Mouse (Mus musculus): Measurements from ENCODE around the gene Nmur1. TPM values are rescaled to one million over a fixed set of nuclear protein-coding genes. Genes with fewer than 3 reads are reported as not detected.
A peak's percentile ranks its signal among the peaks of the same experiment; 100 is the strongest.

The Nmur1 gene
- polyA plus RNA-seq, 1 experiment from 2014 or later = 0.61 TPM

GRCm38 (mm10) chr1:86361852-86362615 lies 64.0 kb downstream of the Nmur1 start:
- H3K9ac ChIP-seq = no peak overlapping the region
- peaks cover 25% of the 10 kb centered on the region for H3K4me1 ChIP-seq
- no peak for ATAC-seq (replicated peaks)
- H3K4me2 ChIP-seq = no peak overlapping the region
- 86% methylated on average over 4 of the region's 4 CpGs for WGBS
- H3K27ac ChIP-seq = no peak overlapping the region
- no peaks in the 10 kb centered on the region; the same call in 1 of the 2 replicates for H3K36me3 ChIP-seq (replicated peaks)
- no peak overlapping the region for H3K4me3 ChIP-seq
- H3K9me3 ChIP-seq = no peaks in the 10 kb centered on the region
- no peaks in the 10 kb centered on the region for H3K27me3 ChIP-seq (replicated peaks)

DNA sequence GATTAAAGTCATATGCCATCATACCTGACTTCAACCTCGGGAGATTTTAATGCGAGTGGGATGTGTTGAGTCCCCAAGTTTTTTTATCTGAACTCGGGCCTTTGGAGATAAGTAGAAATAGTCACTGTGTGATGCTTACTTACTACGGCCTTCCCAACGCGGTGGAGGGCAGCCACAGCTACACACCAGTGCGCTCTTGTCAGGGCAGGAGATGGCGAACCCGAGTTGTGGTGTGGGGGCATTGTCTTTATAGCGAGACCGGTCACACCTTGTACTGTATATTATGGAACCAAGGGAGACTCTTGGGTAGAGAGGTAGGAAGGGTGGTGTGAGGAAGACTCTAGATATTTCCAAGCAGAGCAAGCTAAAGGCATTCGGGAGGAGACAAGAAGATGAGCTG lies 65.6 kb downstream of the Nmur1 start:
- peaks cover 14% of the 10 kb centered on the region for H3K36me3 ChIP-seq (replicated peaks)
- H3K4me3 ChIP-seq = peak overlapping the region; percentile 86
- no peak for ATAC-seq (replicated peaks)
- H3K4me2 ChIP-seq = peak overlapping the region; percentile 75
- WGBS = 19% methylated on average over 12 of the region's 12 CpGs
- H3K9ac ChIP-seq = peak overlapping the region; percentile 77
- H3K27ac ChIP-seq = no peak overlapping the region
- H3K4me1 ChIP-seq = peaks cover 28% of the 10 kb centered on the region
- H3K9me3 ChIP-seq = no peaks in the 10 kb centered on the region
- H3K27me3 ChIP-seq (replicated peaks) = no peaks in the 10 kb centered on the region

GRCm38 (mm10) chr1:86359798-86360179 lies 66.2 kb downstream of the Nmur1 start:
- Histone ChIP-seq H3K4me3 (peak overlapping the region; percentile 86), H3K36me3 (replicated peaks) (peaks cover 20% of the 10 kb centered on the region), H3K4me2 (peak overlapping the region; percentile 75), H3K4me1 (peaks cover 28% of the 10 kb centered on the region), H3K9ac (peak overlapping the region; percentile 77), H3K27ac (peak overlapping the region; percentile 99), H3K9me3 (no peaks in the 10 kb centered on the region), H3K27me3 (replicated peaks) (no peaks in the 10 kb centered on the region)
- no peak for ATAC-seq (replicated peaks)
- 0% methylated on average over 26 of the region's 26 CpGs for WGBS

- Histone ChIP-seq H3K27me3 (replicated peaks) (no peaks in the 10 kb centered on the region), H3K36me3 (replicated peaks) (peaks cover 27% of the 10 kb centered on the region), H3K4me1 (peaks cover 28% of the 10 kb centered on the region), H3K27ac (peak within 1 kb of the TSS; percentile 99), H3K9ac (peak within 1 kb of the TSS; percentile 84), H3K9me3 (no peaks in the 10 kb centered on the region), H3K4me3 (peak within 1 kb of the TSS; percentile 86), H3K4me2 (peak within 1 kb of the TSS; percentile 75)
- ATAC-seq (replicated peaks) = peak; percentile 98
- under 1% methylated on average over 102 of the region's 102 CpGs for WGBS
These were observed 66.9 kb downstream of the Nmur1 start, which contains the start of gene Ncl for GRCm38 (mm10) chr1:86358906-86359797. TSS of gene Ncl (minus strand) at chr1:86359400.

- Histone ChIP-seq H3K4me1 (peaks cover 28% of the 10 kb centered on the region), H3K27me3 (replicated peaks) (no peaks in the 10 kb centered on the region), H3K4me3 (peak overlapping the region; percentile 86), H3K36me3 (replicated peaks) (peaks cover 35% of the 10 kb centered on the region), H3K4me2 (peak overlapping the region; percentile 75), H3K9ac (peak overlapping the region; percentile 84), H3K27ac (peak overlapping the region; percentile 99), H3K9me3 (no peaks in the 10 kb centered on the region)
- peak; percentile 76 for ATAC-seq (replicated peaks)
- WGBS = under 1% methylated on average over 41 of the region's 41 CpGs
These were observed 67.7 kb downstream of the Nmur1 start for GRCm38 (mm10) chr1:86358229-86358905.

GRCm38 (mm10) chr1:86354186-86354585 lies 71.8 kb downstream of the Nmur1 start:
- 87% methylated on average over 2 of the region's 2 CpGs for WGBS

DNA sequence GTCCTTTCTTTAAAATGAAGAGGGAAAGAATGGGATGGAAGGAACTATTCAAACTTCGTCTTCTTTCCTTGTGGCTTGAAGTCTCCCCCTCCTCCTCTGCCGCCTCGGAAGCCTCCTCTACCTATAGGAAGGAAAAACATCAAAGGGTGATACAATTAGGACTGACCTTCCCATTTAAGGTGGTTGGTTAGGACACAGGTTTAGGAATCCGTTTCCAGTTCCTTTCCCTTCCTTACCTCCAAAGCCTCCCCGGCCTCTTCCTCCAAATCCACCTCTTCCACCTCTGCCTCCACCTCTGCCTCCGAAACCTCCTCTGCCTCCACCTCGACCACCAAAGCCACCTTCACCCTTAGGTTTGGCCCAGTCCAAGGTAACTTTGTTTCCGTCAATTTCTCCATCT lies 75.5 kb downstream of the Nmur1 start:
- Histone ChIP-seq H3K4me3 (no peak overlapping the region), H3K36me3 (replicated peaks) (peaks cover 78% of the 10 kb centered on the region), H3K9ac (no peak overlapping the region), H3K9me3 (no peaks in the 10 kb centered on the region), H3K4me1 (no peaks in the 10 kb centered on the region), H3K4me2 (no peak overlapping the region), H3K27ac (no peak overlapping the region), H3K27me3 (replicated peaks) (no peaks in the 10 kb centered on the region)
- WGBS = 90% methylated on average over 8 of the region's 8 CpGs
- ATAC-seq (replicated peaks) = no peak

More at GRCm38 (mm10) chr1:86354186-86354585, 71.8 kb downstream of the Nmur1 start:
- no peak overlapping the region for H3K4me3 ChIP-seq
- H3K4me1 ChIP-seq = peaks cover 14% of the 10 kb centered on the region
- no peaks in the 10 kb centered on the region for H3K9me3 ChIP-seq
- H3K9ac ChIP-seq = no peak overlapping the region
- H3K27me3 ChIP-seq (replicated peaks) = no peaks in the 10 kb centered on the region
- no peak for ATAC-seq (replicated peaks)
- H3K27ac ChIP-seq = no peak overlapping the region
- peaks cover 73% of the 10 kb centered on the region for H3K36me3 ChIP-seq (replicated peaks)
- no peak overlapping the region for H3K4me2 ChIP-seq

GRCm38 (mm10) chr1:86349696-86350095 lies 76.3 kb downstream of the Nmur1 start:
- Histone ChIP-seq H3K4me2 (no peak overlapping the region), H3K9me3 (no peaks in the 10 kb centered on the region), H3K4me1 (no peaks in the 10 kb centered on the region), H3K36me3 (replicated peaks) (peaks cover 69% of the 10 kb centered on the region), H3K4me3 (no peak overlapping the region), H3K27ac (no peak overlapping the region), H3K9ac (no peak overlapping the region), H3K27me3 (replicated peaks) (no peaks in the 10 kb centered on the region)
- ATAC-seq (replicated peaks) = no peak
- WGBS = 86% methylated on average over 1 of the region's 1 CpGs

DNA sequence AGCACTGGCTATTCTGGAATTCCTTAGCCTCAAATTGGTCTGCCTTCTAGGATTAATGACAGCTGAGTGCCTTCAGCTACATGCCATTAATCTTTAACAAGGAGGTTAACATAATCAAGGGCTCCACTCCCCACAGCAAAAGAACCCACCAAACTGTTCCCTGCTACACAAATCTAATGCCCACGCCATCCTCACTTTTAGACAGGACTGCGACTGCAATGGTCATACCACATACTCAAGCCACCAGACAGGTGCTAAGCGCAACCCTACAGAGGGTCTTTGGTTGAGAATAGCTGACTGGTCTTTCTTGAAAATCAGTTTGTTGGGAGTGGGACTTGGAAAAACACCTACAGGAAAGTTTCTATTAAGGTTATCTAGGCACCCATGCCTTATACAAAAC lies 76.8 kb downstream of the Nmur1 start:
- H3K27ac ChIP-seq = no peak overlapping the region
- H3K4me2 ChIP-seq = no peak overlapping the region
- no peak overlapping the region for H3K9ac ChIP-seq
- no peak for ATAC-seq (replicated peaks)
- H3K36me3 ChIP-seq (replicated peaks) = peaks cover 64% of the 10 kb centered on the region
- no peaks in the 10 kb centered on the region for H3K27me3 ChIP-seq (replicated peaks)
- H3K4me3 ChIP-seq = no peak overlapping the region
- 93% methylated on average over 3 of the region's 3 CpGs for WGBS
- no peaks in the 10 kb centered on the region for H3K9me3 ChIP-seq
- H3K4me1 ChIP-seq = no peaks in the 10 kb centered on the region

GRCm38 (mm10) chr1:86348801-86349200 lies 77.2 kb downstream of the Nmur1 start:
- H3K4me1 ChIP-seq = no peaks in the 10 kb centered on the region
- H3K36me3 ChIP-seq (replicated peaks) = peaks cover 60% of the 10 kb centered on the region
- no peak overlapping the region for H3K4me2 ChIP-seq
- no peak overlapping the region for H3K9ac ChIP-seq
- no peaks in the 10 kb centered on the region for H3K27me3 ChIP-seq (replicated peaks)
- H3K27ac ChIP-seq = no peak overlapping the region
- no peaks in the 10 kb centered on the region for H3K9me3 ChIP-seq
- no peak overlapping the region for H3K4me3 ChIP-seq
- 73% methylated on average over 4 of the region's 4 CpGs for WGBS
- ATAC-seq (replicated peaks) = no peak

GRCm38 (mm10) chr1:86348083-86348482 lies 77.9 kb downstream of the Nmur1 start:
- Histone ChIP-seq H3K27ac (no peak overlapping the region), H3K9me3 (no peaks in the 10 kb centered on the region), H3K4me1 (no peaks in the 10 kb centered on the region), H3K36me3 (replicated peaks) (peaks cover 53% of the 10 kb centered on the region), H3K4me3 (no peak overlapping the region), H3K27me3 (replicated peaks) (no peaks in the 10 kb centered on the region), H3K9ac (no peak overlapping the region), H3K4me2 (no peak overlapping the region)
- 67% methylated on average over 1 of the region's 1 CpGs for WGBS
- no peak for ATAC-seq (replicated peaks)

GRCm38 (mm10) chr1:86347716-86348045 lies 78.3 kb downstream of the Nmur1 start:
- Histone ChIP-seq H3K4me3 (no peak overlapping the region), H3K36me3 (replicated peaks) (peaks cover 50% of the 10 kb centered on the region), H3K4me1 (no peaks in the 10 kb centered on the region), H3K27me3 (replicated peaks) (no peaks in the 10 kb centered on the region), H3K4me2 (no peak overlapping the region), H3K9ac (no peak overlapping the region), H3K9me3 (no peaks in the 10 kb centered on the region), H3K27ac (no peak overlapping the region)
- ATAC-seq (replicated peaks) = no peak
- 43% methylated on average over 1 of the region's 1 CpGs for WGBS

All from midbrain, embryonic 15.5 days (tissue).